In the genomic region with DNA sequence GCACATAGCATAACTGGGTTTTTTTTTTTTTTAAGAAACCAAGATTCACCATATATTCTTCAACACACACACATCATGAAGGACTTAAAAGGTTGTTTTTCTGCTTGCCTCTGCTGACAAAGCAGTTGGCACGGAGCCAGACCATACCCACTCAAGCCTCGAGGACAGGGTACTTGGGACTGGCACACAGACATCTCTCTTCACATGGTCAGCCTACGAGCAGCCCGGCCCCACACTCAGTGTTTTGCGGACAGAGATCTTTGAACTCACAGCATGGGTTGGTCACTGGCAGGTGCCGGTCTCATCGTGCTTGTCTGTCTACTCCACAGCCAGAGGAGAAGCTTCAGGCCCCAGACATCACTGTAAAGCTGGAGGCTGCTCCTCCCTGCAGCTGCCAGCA, we compare ENCODE assay signal across 15 mouse cellular contexts. TPM values are rescaled to one million over a fixed set of nuclear protein-coding genes. Genes with fewer than 3 reads are reported as not detected.
A peak's percentile ranks its signal among the peaks of the same experiment; 100 is the strongest.
DNase-seq lines count a peak whose midpoint lies in the region; ATAC-seq lines count a peak whose summit lies in the region.
"Had no signal": no experiment of that assay in that cellular context is flagged by ENCODE, and none has a peak within 500 bp of the region (broad histone marks: within the 10 kb centered on the region; RNA-seq: fewer than 3 reads in every experiment).

No protein-coding gene starts in this region.

- H3K27me3 ChIP-seq in neural tube, embryonic 13.5 days = no peaks in the 10 kb centered on the region
- H3K27me3 ChIP-seq in neural tube, embryonic 15.5 days (replicated peaks) = no peaks in the 10 kb centered on the region
- H3K27me3 ChIP-seq in heart, embryonic 12.5 days (replicated peaks) = no peaks in the 10 kb centered on the region
- H3K27me3 ChIP-seq: forebrain, embryonic 12.5 days; liver, embryonic 15.5 days had no signal

- no peak overlapping the region for H3K4me2 ChIP-seq in neural tube, embryonic 13.5 days
- no peak overlapping the region for H3K4me2 ChIP-seq in neural tube, embryonic 15.5 days
- H3K4me2 ChIP-seq in heart, embryonic 12.5 days = no peak overlapping the region
- H3K4me2 ChIP-seq: forebrain, embryonic 12.5 days; liver, embryonic 15.5 days; midbrain, embryonic 11.5 days had no signal

- intact Hi-C loops in gastrocnemius, postnatal 14 days (cut with DNase I; ENCODE audit: low total_unique reads) = no loop called here

- 70% methylated on average over 7 of the region's 7 CpGs for WGBS in neural tube, embryonic 13.5 days
- 72% methylated on average over 7 of the region's 7 CpGs for WGBS in neural tube, embryonic 15.5 days
- WGBS in heart, embryonic 12.5 days = 78% methylated on average over 7 of the region's 7 CpGs

- H3K4me3 ChIP-seq in neural tube, embryonic 13.5 days = no peak overlapping the region
- H3K4me3 ChIP-seq in neural tube, embryonic 15.5 days (replicated peaks) = no peak overlapping the region
- no peak overlapping the region for H3K4me3 ChIP-seq in heart, embryonic 12.5 days
- H3K4me3 ChIP-seq: forebrain, embryonic 12.5 days; liver, embryonic 15.5 days had no signal

- peaks cover 14% of the 10 kb centered on the region; the same call in 1 of the 2 replicates for H3K36me3 ChIP-seq in neural tube, embryonic 13.5 days
- H3K36me3 ChIP-seq in neural tube, embryonic 15.5 days = peaks cover 10% of the 10 kb centered on the region; the same call in 1 of the 2 replicates
- H3K36me3 ChIP-seq in heart, embryonic 12.5 days = peaks cover 16% of the 10 kb centered on the region
- H3K36me3 ChIP-seq: liver, embryonic 15.5 days had no signal

- no peak for ATAC-seq in neural tube, embryonic 13.5 days (ENCODE audit: low read depth)
- ATAC-seq in neural tube, embryonic 15.5 days (ENCODE audit: low FRiP score) = no peak
- ATAC-seq in heart, embryonic 12.5 days (ENCODE audit: insufficient number of reproducible peaks, low FRiP score) = no peak
- ATAC-seq: hindbrain, postnatal 0 days had no signal

- peak; percentile 31 for DNase-seq in gastrocnemius, postnatal 10 days
- no peak for DNase-seq in gastrocnemius, postnatal 14 days
- peak; percentile 63 for DNase-seq in kidney, postnatal 14 days
- DNase-seq in lung, postnatal 14 days = peak; percentile 37
- DNase-seq in layer of hippocampus, adult 8-10 months (ENCODE audit: low spot score in 2 of 2) = no peak
- DNase-seq: cerebellum, adult 9-10 months; heart, postnatal 14 days; thymus, postnatal 4 days had no signal

- no peak overlapping the region for H3K9ac ChIP-seq in neural tube, embryonic 13.5 days
- H3K9ac ChIP-seq in neural tube, embryonic 15.5 days (replicated peaks) = no peak overlapping the region
- H3K9ac ChIP-seq in heart, embryonic 12.5 days = no peak overlapping the region
- H3K9ac ChIP-seq: forebrain, embryonic 12.5 days; liver, embryonic 15.5 days had no signal

- H3K4me1 ChIP-seq in neural tube, embryonic 13.5 days (replicated peaks) = peaks cover 14% of the 10 kb centered on the region
- peaks cover 11% of the 10 kb centered on the region for H3K4me1 ChIP-seq in neural tube, embryonic 15.5 days
- no peaks in the 10 kb centered on the region for H3K4me1 ChIP-seq in heart, embryonic 12.5 days (replicated peaks)

- H3K9me3 ChIP-seq in neural tube, embryonic 13.5 days = no peaks in the 10 kb centered on the region
- no peaks in the 10 kb centered on the region for H3K9me3 ChIP-seq in neural tube, embryonic 15.5 days (replicated peaks)
- 0 out of 2 replicates have a peak, but pooled peaks cover 3% of the 10 kb centered on the region for H3K9me3 ChIP-seq in heart, embryonic 12.5 days (replicated peaks)
- H3K9me3 ChIP-seq: liver, embryonic 15.5 days had no signal

- H3K27ac ChIP-seq in neural tube, embryonic 13.5 days (replicated peaks) = 0 out of 2 replicates have a peak overlapping the region, but pooled peaks have one; percentile 6
- H3K27ac ChIP-seq in neural tube, embryonic 15.5 days (replicated peaks) = no peak overlapping the region
- no peak overlapping the region for H3K27ac ChIP-seq in heart, embryonic 12.5 days (ENCODE audit: poor library complexity, severe bottlenecking)
- H3K27ac ChIP-seq: hindbrain, postnatal 0 days; liver, embryonic 15.5 days had no signal

RNA-seq across cellular contexts. Expression of gene Snx4, which starts 56.5 kb away (rescaled TPM):
- total RNA-seq in gastrocnemius, postnatal 10 days (2021) = 10 to 100 TPM; 31.4 to 37.7 TPM
- 10 to 100 TPM; 19.5 to 22.3 TPM for total RNA-seq in gastrocnemius, postnatal 14 days (2021)
- polyA plus RNA-seq in neural tube, embryonic 13.5 days (2015; fragmentation: Nextera tagmentation; extraction: Ambion mirVana) = 81.5 and 86.7 TPM in 2 replicates
- polyA plus RNA-seq in neural tube, embryonic 15.5 days (2015; fragmentation: Nextera tagmentation; extraction: Ambion mirVana) = 80.6 and 84.2 TPM in 2 replicates
- 79.9 and 81.4 TPM in 2 replicates for polyA plus RNA-seq in heart, embryonic 12.5 days (2016; fragmentation: Nextera tagmentation; extraction: Ambion mirVana)
- 10 to 100 TPM; 27.0 to 37.8 (median 31.0) TPM for total RNA-seq in layer of hippocampus, adult 8-10 months (2022)

Comparison
In these comparisons a context has a peak if more than half of its experiments do, and no peak if none do; other contexts are left out.
1. DNase-seq: peak in gastrocnemius, postnatal 10 days (single experiment), kidney, postnatal 14 days (single experiment) and lung, postnatal 14 days (single experiment); none in gastrocnemius, postnatal 14 days (single experiment) and layer of hippocampus, adult 8-10 months (0 of 2).